Mouse (Mus musculus) skeletal muscle tissue, postnatal 0 days (tissue): Measurements from ENCODE around the gene Ifitm7. TPM values are rescaled to one million over a fixed set of nuclear protein-coding genes. Genes with fewer than 3 reads are reported as not detected.

Experiments used
- polyA plus RNA-seq: library from polyadenylated mRNA; unstranded; fragments of >200 nt; fragmentation: Nextera tagmentation; extraction: Ambion mirVana; gene quantifications from 2 replicates; pipeline ENCODE4 v1.2.1, GENCODE M21; 2015

Ifitm7 gene
- polyA plus RNA-seq = not detected in 2 replicates

DNA sequence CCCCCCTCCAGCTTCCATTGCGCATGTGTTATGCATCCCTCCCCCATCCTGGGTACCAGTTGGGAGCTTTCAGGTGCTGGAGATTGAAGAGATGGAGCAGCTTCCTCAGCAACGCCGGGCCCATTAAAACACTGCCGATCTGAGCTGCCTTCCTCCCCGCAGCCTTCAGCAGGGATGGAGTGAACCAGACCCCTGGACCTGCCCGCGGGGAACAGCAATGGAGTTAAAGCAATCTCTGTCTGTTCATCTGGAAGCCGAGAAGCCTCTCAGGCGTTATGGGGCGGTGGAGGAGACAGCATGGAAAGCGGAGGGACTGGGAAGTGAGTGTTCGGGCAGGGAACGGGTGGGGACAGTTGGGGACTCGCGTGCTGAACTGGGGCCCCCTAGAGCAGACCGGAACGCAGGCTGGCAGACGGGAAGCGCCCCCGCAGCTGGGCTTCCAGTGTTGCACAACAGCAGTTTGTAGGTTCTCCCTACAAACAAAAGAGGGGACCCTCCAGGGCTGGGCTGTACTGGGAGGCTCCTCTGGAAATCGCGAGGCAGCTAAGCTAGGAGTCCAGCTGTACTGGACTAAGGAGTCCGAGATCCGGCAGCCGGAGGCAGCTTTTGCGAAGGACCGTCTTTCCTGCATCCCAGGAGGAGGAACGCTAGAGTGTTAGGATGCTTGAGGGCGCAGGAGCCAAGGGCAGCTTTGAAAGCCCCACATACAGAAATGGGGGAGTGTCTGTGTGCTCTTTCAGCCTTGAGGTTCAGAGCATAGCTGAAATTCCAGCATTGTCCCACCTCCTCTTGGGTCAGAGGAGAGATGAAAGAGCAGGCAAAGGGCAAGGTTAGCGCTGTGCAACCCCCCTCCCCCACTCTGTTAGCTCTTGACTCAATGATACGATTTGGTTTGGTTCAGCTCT, at the start of gene Ifitm7, which contains the start of gene 2900011O08Rik:
Ifitm7 (minus strand) TSS at position 315 of the 905 bp plus-strand sequence.
2900011O08Rik (plus strand) TSS at position 31 of the 905 bp plus-strand sequence.

Other genes with a start within 250 kb of the Ifitm7 start
- 27.3 and 30.3 TPM in 2 replicates for gene Rrn3, start 206.2 kb downstream of the Ifitm7 start, polyA plus RNA-seq
- gene Ntan1, start 168.0 kb downstream of the Ifitm7 start, polyA plus RNA-seq = 114 and 122 TPM in 2 replicates
- 36.5 and 43.2 TPM in 2 replicates for gene Pdxdc1, start 83.8 kb downstream of the Ifitm7 start, polyA plus RNA-seq
- 2.3 and 2.5 TPM in 2 replicates for gene Mpv17l, start 83.7 kb downstream of the Ifitm7 start, polyA plus RNA-seq
- gene 2900011O08Rik, start 284 bp downstream of the Ifitm7 start, polyA plus RNA-seq = 0.10 and 0.28 TPM in 2 replicates
- gene Nde1, start 176.4 kb upstream of the Ifitm7 start, polyA plus RNA-seq = 29.4 and 34.3 TPM in 2 replicates
- 6.9 and 7.8 TPM in 2 replicates for gene Marf1, start 176.5 kb upstream of the Ifitm7 start, polyA plus RNA-seq